Mouse (Mus musculus) spleen, adult 2 months (tissue): Measurements from ENCODE around the gene Gpx6.

ENCODE experiments used
- CTCF ChIP-seq: fragments of 200-500 bp; IDR thresholded peaks from 2 replicates; pipeline ENCODE4 v1.5.1; 2011; ENCODE audit warnings: mild to moderate bottlenecking, inconsistent platforms; ENCODE audit not compliant: insufficient read depth, insufficient read length, insufficient replicate concordance; ENCODE audit errors: extremely low read depth
- POLR2A ChIP-seq: fragments of 200-500 bp; IDR thresholded peaks from 2 replicates; pipeline ENCODE4 v1.6.1; 2011; ENCODE audit warnings: low read depth, low read length, inconsistent platforms

DNA sequence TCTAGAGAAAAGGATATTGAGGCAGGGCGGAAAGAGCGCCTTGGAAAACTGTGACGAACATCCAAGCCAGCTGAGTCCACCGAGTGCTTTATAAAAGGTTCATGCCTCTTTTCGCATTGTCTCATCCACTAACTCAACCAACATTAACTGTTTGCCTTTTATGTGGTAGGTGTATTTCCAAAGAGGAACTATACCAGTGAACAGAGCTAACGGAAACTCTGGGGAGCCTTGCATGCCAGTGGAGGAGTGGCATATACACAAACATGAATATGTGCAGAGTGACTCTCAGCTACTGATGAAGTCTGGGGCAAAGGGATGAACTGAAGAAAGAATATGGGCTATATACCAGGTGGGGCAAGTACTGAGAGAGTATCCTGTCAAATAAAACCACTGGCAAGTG, 11.5 kb downstream of the Gpx6 start:
- TF ChIP-seq CTCF (no peak), POLR2A (no peak)
